Mouse (Mus musculus): ENCODE measurements around the gene Ugdh. TPM values are rescaled to one million over a fixed set of nuclear protein-coding genes. Genes with fewer than 3 reads are reported as not detected.

The Ugdh gene
- polyA plus RNA-seq, 1 experiment from 2014 or later: 112 TPM

- no peaks in the 10 kb centered on the region for H3K4me1 ChIP-seq (ENCODE audit: control insufficient read depth, insufficient read depth, low read length)
- ATAC-seq (replicated peaks; ENCODE audit: insufficient number of reproducible peaks, low FRiP score, low TSS enrichment, low read depth): no peak
- no peaks in the 10 kb centered on the region; the same call in 1 of the 2 replicates for H3K36me3 ChIP-seq (replicated peaks; ENCODE audit: control insufficient read depth, insufficient read depth, low read depth, low read length)
- no peak overlapping the region for H3K9ac ChIP-seq (replicated peaks; ENCODE audit: low read length)
- no peaks in the 10 kb centered on the region for H3K27me3 ChIP-seq (ENCODE audit: control insufficient read depth, insufficient read depth, low read length)
- no peaks in the 10 kb centered on the region for H3K9me3 ChIP-seq (replicated peaks; ENCODE audit: control insufficient read depth, low read length)
- no peak overlapping the region for H3K27ac ChIP-seq (replicated peaks; ENCODE audit: low read depth, low read length)
- DNase-seq (ENCODE audit: low spot score): no peak
- H3K4me3 ChIP-seq (ENCODE audit: low read depth, low read length): no peak overlapping the region
- no peak overlapping the region for H3K4me2 ChIP-seq (ENCODE audit: low read depth, low read length)
- 72% methylated on average over 2 of the region's 2 CpGs for WGBS
These were observed 11.0 kb upstream of the Ugdh start for GRCm38 (mm10) chr5:65446756-65447155.

GRCm38 (mm10) chr5:65444981-65445380 is 9.2 kb upstream of the Ugdh start:
- Histone ChIP-seq H3K9me3 (replicated peaks; ENCODE audit: control insufficient read depth, low read length) (no peaks in the 10 kb centered on the region), H3K36me3 (replicated peaks; ENCODE audit: control insufficient read depth, insufficient read depth, low read depth, low read length) (no peaks in the 10 kb centered on the region), H3K4me2 (ENCODE audit: low read depth, low read length) (no peak overlapping the region), H3K9ac (replicated peaks; ENCODE audit: low read length) (no peak overlapping the region), H3K27ac (replicated peaks; ENCODE audit: low read depth, low read length) (no peak overlapping the region), H3K4me1 (ENCODE audit: control insufficient read depth, insufficient read depth, low read length) (no peaks in the 10 kb centered on the region), H3K4me3 (ENCODE audit: low read depth, low read length) (no peak overlapping the region), H3K27me3 (ENCODE audit: control insufficient read depth, insufficient read depth, low read length) (no peaks in the 10 kb centered on the region)
- DNase-seq (ENCODE audit: low spot score) (no peak), ATAC-seq (replicated peaks; ENCODE audit: insufficient number of reproducible peaks, low FRiP score, low TSS enrichment, low read depth) (no peak)
- WGBS: 76% methylated on average over 3 of the region's 6 CpGs

- Histone ChIP-seq H3K27me3 (ENCODE audit: control insufficient read depth, insufficient read depth, low read length) (no peaks in the 10 kb centered on the region), H3K36me3 (replicated peaks; ENCODE audit: control insufficient read depth, insufficient read depth, low read depth, low read length) (no peaks in the 10 kb centered on the region), H3K4me2 (ENCODE audit: low read depth, low read length) (no peak overlapping the region), H3K27ac (replicated peaks; ENCODE audit: low read depth, low read length) (no peak overlapping the region), H3K4me3 (ENCODE audit: low read depth, low read length) (no peak overlapping the region), H3K9me3 (replicated peaks; ENCODE audit: control insufficient read depth, low read length) (no peaks in the 10 kb centered on the region), H3K4me1 (ENCODE audit: control insufficient read depth, insufficient read depth, low read length) (no peaks in the 10 kb centered on the region), H3K9ac (replicated peaks; ENCODE audit: low read length) (no peak overlapping the region)
- DNase-seq (ENCODE audit: low spot score): no peak
- ATAC-seq (replicated peaks; ENCODE audit: insufficient number of reproducible peaks, low FRiP score, low TSS enrichment, low read depth): no peak
These were observed 2.3 kb upstream of the Ugdh start for GRCm38 (mm10) chr5:65438041-65438440.

- H3K4me3 ChIP-seq (ENCODE audit: low read depth, low read length): peak overlapping the region; percentile 52
- WGBS: under 1% methylated on average over 42 of the region's 47 CpGs
- no peak for DNase-seq (ENCODE audit: low spot score)
- no peaks in the 10 kb centered on the region for H3K4me1 ChIP-seq (ENCODE audit: control insufficient read depth, insufficient read depth, low read length)
- ATAC-seq (replicated peaks; ENCODE audit: insufficient number of reproducible peaks, low FRiP score, low TSS enrichment, low read depth): peak; percentile 82; the same call in 1 of the 2 replicates
- H3K4me2 ChIP-seq (ENCODE audit: low read depth, low read length): peak overlapping the region; percentile 79
- no peak overlapping the region for H3K27ac ChIP-seq (replicated peaks; ENCODE audit: low read depth, low read length)
- peak overlapping the region; percentile 82 for H3K9ac ChIP-seq (replicated peaks; ENCODE audit: low read length)
- H3K27me3 ChIP-seq (ENCODE audit: control insufficient read depth, insufficient read depth, low read length): no peaks in the 10 kb centered on the region
- no peaks in the 10 kb centered on the region for H3K36me3 ChIP-seq (replicated peaks; ENCODE audit: control insufficient read depth, insufficient read depth, low read depth, low read length)
- no peaks in the 10 kb centered on the region for H3K9me3 ChIP-seq (replicated peaks; ENCODE audit: control insufficient read depth, low read length)
These were observed 365 bp downstream of the Ugdh start for GRCm38 (mm10) chr5:65435363-65435805.

- peak overlapping the region; percentile 52 for H3K4me3 ChIP-seq (ENCODE audit: low read depth, low read length)
- no peaks in the 10 kb centered on the region for H3K4me1 ChIP-seq (ENCODE audit: control insufficient read depth, insufficient read depth, low read length)
- H3K4me2 ChIP-seq (ENCODE audit: low read depth, low read length): peak overlapping the region; percentile 79
- H3K9me3 ChIP-seq (replicated peaks; ENCODE audit: control insufficient read depth, low read length): no peaks in the 10 kb centered on the region
- 0 out of 2 replicates have a peak overlapping the region, but pooled peaks have one; percentile 22 for H3K27ac ChIP-seq (replicated peaks; ENCODE audit: low read depth, low read length)
- H3K9ac ChIP-seq (replicated peaks; ENCODE audit: low read length): peak overlapping the region; percentile 82
- no peaks in the 10 kb centered on the region for H3K27me3 ChIP-seq (ENCODE audit: control insufficient read depth, insufficient read depth, low read length)
- no peaks in the 10 kb centered on the region for H3K36me3 ChIP-seq (replicated peaks; ENCODE audit: control insufficient read depth, insufficient read depth, low read depth, low read length)
- ATAC-seq (replicated peaks; ENCODE audit: insufficient number of reproducible peaks, low FRiP score, low TSS enrichment, low read depth) (no peak), DNase-seq (ENCODE audit: low spot score) (peak; percentile 47)
- 3% methylated on average over 15 of the region's 15 CpGs for WGBS
These were observed 1.0 kb downstream of the Ugdh start for GRCm38 (mm10) chr5:65434471-65435362.

GRCm38 (mm10) chr5:65429441-65429840 is 6.3 kb downstream of the Ugdh start:
- whole genome bisulfite sequencing: 92% methylated on average over 5 of the region's 5 CpGs
- ATAC-seq (replicated peaks; ENCODE audit: insufficient number of reproducible peaks, low FRiP score, low TSS enrichment, low read depth): no peak
- Histone ChIP-seq H3K4me1 (ENCODE audit: control insufficient read depth, insufficient read depth, low read length) (no peaks in the 10 kb centered on the region), H3K4me2 (ENCODE audit: low read depth, low read length) (no peak overlapping the region), H3K9ac (replicated peaks; ENCODE audit: low read length) (no peak overlapping the region), H3K27me3 (ENCODE audit: control insufficient read depth, insufficient read depth, low read length) (no peaks in the 10 kb centered on the region), H3K4me3 (ENCODE audit: low read depth, low read length) (no peak overlapping the region), H3K27ac (replicated peaks; ENCODE audit: low read depth, low read length) (no peak overlapping the region), H3K36me3 (replicated peaks; ENCODE audit: control insufficient read depth, insufficient read depth, low read depth, low read length) (no peaks in the 10 kb centered on the region), H3K9me3 (replicated peaks; ENCODE audit: control insufficient read depth, low read length) (no peaks in the 10 kb centered on the region)
- DNase-seq (ENCODE audit: low spot score): no peak

GRCm38 (mm10) chr5:65428321-65428720 is 7.4 kb downstream of the Ugdh start:
- Histone ChIP-seq H3K4me1 (ENCODE audit: control insufficient read depth, insufficient read depth, low read length) (no peaks in the 10 kb centered on the region), H3K9me3 (replicated peaks; ENCODE audit: control insufficient read depth, low read length) (no peaks in the 10 kb centered on the region), H3K4me3 (ENCODE audit: low read depth, low read length) (no peak overlapping the region), H3K4me2 (ENCODE audit: low read depth, low read length) (no peak overlapping the region), H3K36me3 (replicated peaks; ENCODE audit: control insufficient read depth, insufficient read depth, low read depth, low read length) (no peaks in the 10 kb centered on the region), H3K27ac (replicated peaks; ENCODE audit: low read depth, low read length) (no peak overlapping the region), H3K9ac (replicated peaks; ENCODE audit: low read length) (no peak overlapping the region), H3K27me3 (ENCODE audit: control insufficient read depth, insufficient read depth, low read length) (no peaks in the 10 kb centered on the region)
- WGBS: 50% methylated on average over 4 of the region's 4 CpGs
- no peak for DNase-seq (ENCODE audit: low spot score)
- ATAC-seq (replicated peaks; ENCODE audit: insufficient number of reproducible peaks, low FRiP score, low TSS enrichment, low read depth): no peak

- Histone ChIP-seq H3K36me3 (replicated peaks; ENCODE audit: control insufficient read depth, insufficient read depth, low read depth, low read length) (no peaks in the 10 kb centered on the region; the same call in 1 of the 2 replicates), H3K4me3 (ENCODE audit: low read depth, low read length) (no peak overlapping the region)
- WGBS: 92% methylated on average over 5 of the region's 5 CpGs
These were observed 10.5 kb downstream of the Ugdh start for GRCm38 (mm10) chr5:65425251-65425650.

More at GRCm38 (mm10) chr5:65425251-65425650, 10.5 kb downstream of the Ugdh start:
- Histone ChIP-seq H3K27me3 (ENCODE audit: control insufficient read depth, insufficient read depth, low read length) (no peaks in the 10 kb centered on the region), H3K4me1 (ENCODE audit: control insufficient read depth, insufficient read depth, low read length) (no peaks in the 10 kb centered on the region), H3K4me2 (ENCODE audit: low read depth, low read length) (no peak overlapping the region), H3K9ac (replicated peaks; ENCODE audit: low read length) (no peak overlapping the region), H3K27ac (replicated peaks; ENCODE audit: low read depth, low read length) (no peak overlapping the region), H3K9me3 (replicated peaks; ENCODE audit: control insufficient read depth, low read length) (no peaks in the 10 kb centered on the region)
- no peak for DNase-seq (ENCODE audit: low spot score)
- ATAC-seq (replicated peaks; ENCODE audit: insufficient number of reproducible peaks, low FRiP score, low TSS enrichment, low read depth): no peak

Measured in embryonic facial prominence, embryonic 11.5 days (tissue).